Mouse (Mus musculus) small intestine, adult 2 months (tissue): ENCODE measurements around the gene C2cd4c. TPM values are rescaled to one million over a fixed set of nuclear protein-coding genes. Genes with fewer than 3 reads are reported as not detected.

Source experiments
- H3K27ac ChIP-seq: fragments of 200-500 bp; 2 replicates; pipeline ENCODE4 v1.5.1; 2012; ENCODE audit warnings: low read depth, low read length, control low read depth, inconsistent platforms; ENCODE audit not compliant: insufficient read depth
- H3K27me3 ChIP-seq: fragments of 200-500 bp; 2 replicates; pipeline ENCODE4 v1.6.1; 2012; ENCODE audit warnings: mild to moderate bottlenecking, moderate library complexity, low read length, inconsistent platforms; ENCODE audit not compliant: control insufficient read depth, insufficient read depth
- H3K36me3 ChIP-seq: fragments of 200-500 bp; 2 replicates; pipeline ENCODE4 v1.6.1; 2012; ENCODE audit warnings: mild to moderate bottlenecking, low read length, control low read depth, inconsistent platforms; ENCODE audit not compliant: control insufficient read depth, insufficient read depth
- H3K4me1 ChIP-seq: fragments of 200-500 bp; 2 replicates; pipeline ENCODE4 v1.6.1; 2012; ENCODE audit warnings: low read length, inconsistent platforms, mixed read lengths; ENCODE audit not compliant: control insufficient read depth, insufficient read depth, insufficient read length
- H3K4me3 ChIP-seq: fragments of 200-500 bp; 2 replicates; pipeline ENCODE4 v1.5.1; 2012; ENCODE audit warnings: low read depth, mild to moderate bottlenecking, control low read depth, inconsistent platforms, low read length, moderate library complexity
- CTCF ChIP-seq: fragments of 200-500 bp; IDR thresholded peaks from 2 replicates; pipeline ENCODE4 v1.5.1; 2012; ENCODE audit warnings: low read depth, mild to moderate bottlenecking, control low read depth, inconsistent platforms, low read length, moderate library complexity, mixed read lengths; ENCODE audit not compliant: insufficient replicate concordance, insufficient read length; ENCODE audit errors: extremely low read depth
- POLR2A ChIP-seq: fragments of 200-500 bp; IDR thresholded peaks from 2 replicates; pipeline ENCODE4 v1.6.1; 2012; ENCODE audit warnings: low read depth, mild to moderate bottlenecking, control low read depth, inconsistent platforms, low read length, moderate library complexity
- WGBS: fragments of 180-500 bp; shearing (Covaris S2); methylation state at CpG from one replicate; pipeline ENCODE4 v1.1.7; 2018; 5-methylcytosine and 5-hydroxymethylcytosine counted together
- polyA plus RNA-seq: library from polyadenylated mRNA; depleted of rRNA; stranded (reverse); fragments of >200 nt; gene quantifications from 2 replicates; pipeline ENCODE4 v1.2.3, GENCODE M21; 2012

The C2cd4c gene
- polyA plus RNA-seq, 1 experiment = 1.0 TPM

- Histone ChIP-seq H3K27me3 (no peaks in the 10 kb centered on the region), H3K4me1 (no peaks in the 10 kb centered on the region), H3K27ac (no peak overlapping the region), H3K4me3 (no peak overlapping the region), H3K36me3 (no peaks in the 10 kb centered on the region)
- no peak for TF ChIP-seq CTCF
- no peak for TF ChIP-seq POLR2A
- WGBS = 33% methylated on average over 8 of the region's 8 CpGs
Observed at GRCm38 (mm10) chr10:79595590-79595929, 18.3 kb downstream of the C2cd4c start.

GRCm38 (mm10) chr10:79594872-79595589 is 18.8 kb downstream of the C2cd4c start:
- WGBS = 14% methylated on average over 17 of the region's 17 CpGs

DNA sequence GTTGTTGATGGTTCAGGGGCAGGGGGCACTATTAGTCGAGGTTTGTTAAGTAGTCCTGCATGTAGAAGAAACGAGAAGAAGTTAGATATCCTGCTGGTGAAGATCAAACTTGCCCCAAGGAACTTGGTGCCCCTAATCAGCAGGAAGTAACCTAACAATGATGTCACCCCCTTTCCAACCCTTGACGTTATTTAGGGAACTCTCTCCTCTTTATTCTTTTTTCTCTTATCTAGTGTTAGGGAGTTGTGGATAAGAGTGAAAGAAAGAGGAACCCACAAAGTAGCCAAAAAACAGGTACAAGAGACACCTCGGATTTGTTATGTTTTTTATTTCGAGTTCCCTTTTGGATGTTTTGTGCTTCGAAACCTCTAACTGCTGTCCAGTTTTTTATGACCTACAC is 19.7 kb downstream of the C2cd4c start:
- 35% methylated on average over 6 of the region's 6 CpGs for WGBS
- no peaks in the 10 kb centered on the region for H3K4me1 ChIP-seq
- no peak overlapping the region for H3K4me3 ChIP-seq
- H3K36me3 ChIP-seq = no peaks in the 10 kb centered on the region
- no peak overlapping the region for H3K27ac ChIP-seq
- no peaks in the 10 kb centered on the region for H3K27me3 ChIP-seq
- TF ChIP-seq CTCF (no peak), POLR2A (no peak)

More at GRCm38 (mm10) chr10:79594872-79595589, 18.8 kb downstream of the C2cd4c start:
- Histone ChIP-seq H3K27me3 (no peaks in the 10 kb centered on the region), H3K4me3 (no peak overlapping the region), H3K27ac (no peak overlapping the region), H3K4me1 (no peaks in the 10 kb centered on the region), H3K36me3 (no peaks in the 10 kb centered on the region)
- no peak for TF ChIP-seq POLR2A
- TF ChIP-seq CTCF = peak; percentile 83; the same call in 1 of the 2 replicates

DNA sequence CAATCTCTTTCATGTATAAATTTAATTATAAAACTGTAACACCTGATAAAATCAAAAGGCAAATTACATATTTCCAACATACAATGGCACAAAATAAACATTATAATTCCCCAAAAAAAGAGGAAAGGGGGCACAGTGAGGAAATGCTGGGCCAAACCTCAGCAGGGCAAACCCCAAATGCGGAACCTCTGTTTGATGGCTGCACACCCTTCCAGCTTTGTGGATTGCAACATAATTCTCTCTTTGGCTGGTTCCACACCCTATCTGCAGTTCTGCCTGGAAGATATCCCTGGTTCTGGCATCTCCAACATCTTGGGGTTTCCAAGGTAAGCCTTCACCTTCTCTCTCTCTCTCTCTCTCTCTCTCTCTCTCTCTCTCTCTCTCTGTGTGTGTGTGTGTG is 23.1 kb downstream of the C2cd4c start:
- Histone ChIP-seq H3K4me1 (no peaks in the 10 kb centered on the region; the same call in 1 of the 2 replicates), H3K27ac (no peak overlapping the region), H3K4me3 (no peak overlapping the region), H3K27me3 (no peaks in the 10 kb centered on the region), H3K36me3 (no peaks in the 10 kb centered on the region)
- 87% methylated on average over 1 of the region's 1 CpGs for WGBS
- TF ChIP-seq POLR2A = no peak
- no peak for TF ChIP-seq CTCF

DNA sequence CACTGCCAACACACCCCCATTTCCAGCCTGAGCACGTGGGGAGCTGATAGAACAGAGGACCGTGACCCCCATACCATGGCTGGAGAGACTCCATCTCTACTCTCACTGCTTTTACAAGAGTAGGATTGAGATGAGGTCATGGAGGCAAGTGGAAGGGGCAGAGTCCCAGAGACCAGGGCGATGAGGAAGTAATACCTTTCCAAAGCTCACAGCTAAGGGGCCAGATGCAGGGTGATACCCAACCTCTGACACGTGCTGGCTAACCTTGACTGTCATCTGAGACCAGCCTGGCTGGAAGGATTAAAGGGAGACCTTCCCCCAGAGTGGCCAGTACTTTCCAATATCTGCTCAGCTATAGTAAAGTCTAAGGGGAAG is 26.1 kb downstream of the C2cd4c start:
- Histone ChIP-seq H3K27me3 (no peaks in the 10 kb centered on the region), H3K36me3 (no peaks in the 10 kb centered on the region), H3K4me3 (no peak overlapping the region), H3K27ac (no peak overlapping the region), H3K4me1 (no peaks in the 10 kb centered on the region; the same call in 1 of the 2 replicates)
- 34% methylated on average over 4 of the region's 4 CpGs for WGBS
- TF ChIP-seq POLR2A (no peak), CTCF (no peak)

- no peak within 1 kb of the TSS for H3K27ac ChIP-seq
- no peak within 1 kb of the TSS for H3K4me3 ChIP-seq
- TF ChIP-seq CTCF (no peak), POLR2A (no peak)
- no peaks in the 10 kb centered on the region for H3K36me3 ChIP-seq
- no peaks in the 10 kb centered on the region for H3K27me3 ChIP-seq
- H3K4me1 ChIP-seq = no peaks in the 10 kb centered on the region; the same call in 1 of the 2 replicates
- 73% methylated on average over 5 of the region's 5 CpGs for WGBS
Observed at GRCm38 (mm10) chr10:79587061-79587751, 26.6 kb downstream of the C2cd4c start, which contains the start of gene Theg. Gene Theg, minus strand, starts transcription at chr10:79587331.

DNA sequence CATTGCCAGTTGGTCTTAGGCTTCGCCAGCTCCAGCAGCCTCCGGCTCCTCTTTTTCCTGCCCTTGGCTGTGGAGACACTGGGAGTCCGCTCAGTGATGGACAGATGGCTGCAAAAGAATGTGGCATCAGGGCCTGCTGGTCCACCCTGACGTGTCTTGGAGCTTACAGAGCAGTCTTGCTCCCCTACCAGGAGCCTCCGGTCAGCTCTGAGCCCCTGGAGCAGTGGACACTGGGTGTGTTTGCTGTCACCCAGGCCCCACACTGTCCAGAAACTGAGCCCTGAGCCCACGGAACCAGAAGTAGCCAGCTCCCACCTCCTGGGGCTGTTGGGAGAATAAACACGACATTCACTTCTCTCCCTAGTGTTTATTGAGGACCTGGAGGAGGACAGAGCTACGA is 27.6 kb downstream of the C2cd4c start:
- WGBS = 80% methylated on average over 8 of the region's 8 CpGs

More for the DNA sequence above, 27.6 kb downstream of the C2cd4c start:
- TF ChIP-seq POLR2A = no peak
- H3K27ac ChIP-seq = no peak overlapping the region
- H3K36me3 ChIP-seq = no peaks in the 10 kb centered on the region
- no peaks in the 10 kb centered on the region; the same call in 1 of the 2 replicates for H3K4me1 ChIP-seq
- no peaks in the 10 kb centered on the region for H3K27me3 ChIP-seq
- H3K4me3 ChIP-seq = no peak overlapping the region
